Mouse (Mus musculus) megakaryocyte, adult 5-6 weeks (primary cell): ENCODE results near the gene Fuk. TPM values are rescaled to one million over a fixed set of nuclear protein-coding genes. Genes with fewer than 3 reads are reported as not detected.
"Not testable (repeated sequence)": the region's sequence is repeated elsewhere in the genome, so short reads cannot be mapped to it uniquely, and the experiment has no call there.

ENCODE experiments used
- ATAC-seq: 2 replicates; pipeline ENCODE4 v1.8.0; 2016; ENCODE audit warnings: mild to moderate bottlenecking, inconsistent platforms; ENCODE audit not compliant: poor library complexity, severe bottlenecking
- total RNA-seq, 2 experiments: library from RNA; stranded (forward) in 1 of 2; stranded (reverse) in 1 of 2; fragments of 153-499, 151-499 nt in 1 of 2; fragments of 221-1000, 200-1000 nt in 1 of 2; gene quantifications; 2 replicates each; pipeline versions ENCODE4 v1.2.3 to v1.2.4; 2015 to 2017

The Fuk gene
- 1.5 and 3.4 TPM in 2 replicates for total RNA-seq (2015)
- 3.7 TPM in 2 replicates for total RNA-seq (2017)

- peak; percentile 98 for ATAC-seq
These were observed at the start of gene Fuk for GRCm38 (mm10) chr8:110901839-110902578. Gene Fuk (minus strand): TSS chr8:110902488.

GRCm38 (mm10) chr8:110950065-110950484, 47.8 kb upstream of the Fuk start:
- ATAC-seq = peak; percentile 20; the same call in 1 of the 2 replicates

- no peak for ATAC-seq
These were observed 43.4 kb upstream of the Fuk start for GRCm38 (mm10) chr8:110945716-110946115.

GRCm38 (mm10) chr8:110944276-110944876, 42.1 kb upstream of the Fuk start:
- ATAC-seq = peak; percentile 87

GRCm38 (mm10) chr8:110941453-110941948, 39.2 kb upstream of the Fuk start:
- no peak for ATAC-seq

GRCm38 (mm10) chr8:110940682-110941452, 38.6 kb upstream of the Fuk start:
- ATAC-seq = no peak

GRCm38 (mm10) chr8:110938882-110939589, 36.7 kb upstream of the Fuk start:
- ATAC-seq = peak; percentile 86

- no peak for ATAC-seq
These were observed 33.9 kb upstream of the Fuk start for GRCm38 (mm10) chr8:110936217-110936616.

- ATAC-seq = no peak
These were observed 31.0 kb upstream of the Fuk start for GRCm38 (mm10) chr8:110933272-110933671.

GRCm38 (mm10) chr8:110932444-110932843, 30.2 kb upstream of the Fuk start:
- no peak for ATAC-seq

- ATAC-seq = peak; percentile 50
These were observed 29.1 kb upstream of the Fuk start for GRCm38 (mm10) chr8:110931176-110931939.

GRCm38 (mm10) chr8:110929672-110930071, 27.4 kb upstream of the Fuk start:
- ATAC-seq = not testable (repeated sequence)

- no peak for ATAC-seq
These were observed 26.8 kb upstream of the Fuk start for GRCm38 (mm10) chr8:110929066-110929465.

GRCm38 (mm10) chr8:110928435-110928834, 26.1 kb upstream of the Fuk start:
- ATAC-seq = no peak

- ATAC-seq = no peak
These were observed 24.4 kb upstream of the Fuk start for GRCm38 (mm10) chr8:110926690-110927089.

GRCm38 (mm10) chr8:110925691-110926140, 23.4 kb upstream of the Fuk start:
- ATAC-seq = no peak

GRCm38 (mm10) chr8:110921492-110922230, 19.4 kb upstream of the Fuk start:
- no peak for ATAC-seq

- ATAC-seq = no peak
These were observed 18.5 kb upstream of the Fuk start for GRCm38 (mm10) chr8:110920773-110921277.
